ENCODE assay signal across 8 mouse cellular contexts in the genomic region with DNA sequence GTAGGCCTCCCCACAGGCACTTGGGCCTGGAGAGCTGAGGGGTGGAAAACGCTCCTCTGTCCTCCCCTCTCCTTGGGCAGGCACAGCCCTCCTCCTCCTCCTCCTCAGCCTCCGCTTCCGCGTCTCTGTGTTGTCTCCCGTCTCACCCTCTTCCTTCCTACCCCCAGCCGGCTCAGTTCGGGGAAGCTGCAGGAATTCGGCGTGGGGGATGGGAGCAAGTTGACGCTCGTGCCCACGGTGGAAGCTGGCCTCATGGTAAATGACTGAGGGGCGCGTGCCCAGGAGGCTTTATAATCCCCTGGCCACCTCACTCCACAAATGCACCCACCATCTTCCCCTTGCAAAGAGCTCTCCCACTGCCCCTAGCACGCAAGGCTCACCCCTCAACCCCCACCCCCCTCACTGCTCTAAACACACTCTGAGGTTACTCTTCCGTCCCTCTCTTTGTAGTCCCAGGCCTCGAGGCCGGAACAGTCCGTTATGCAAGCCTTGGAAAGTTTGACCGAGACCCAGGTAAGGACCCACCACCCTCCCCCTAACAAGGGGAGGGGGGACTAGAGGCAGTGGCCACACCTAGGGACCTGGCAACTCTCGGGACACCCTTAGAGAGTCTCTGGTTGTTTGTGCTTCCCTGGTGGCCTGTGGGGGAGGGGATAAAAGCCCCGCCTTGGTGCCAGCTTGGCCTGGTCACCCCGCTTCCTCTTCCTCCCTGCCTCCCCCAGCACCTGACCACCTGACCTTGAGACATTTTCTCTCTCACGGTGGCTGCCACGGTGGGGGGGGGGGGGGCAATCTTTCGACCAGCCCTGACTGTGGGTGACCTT. TPM values are rescaled to one million over a fixed set of nuclear protein-coding genes. Genes with fewer than 3 reads are reported as not detected.
DNase-seq lines count a peak whose midpoint lies in the region; ATAC-seq and TF ChIP-seq lines count a peak whose summit lies in the region.

No protein-coding gene starts in this region.

- peak overlapping the region; percentile 94 for H3K4me2 ChIP-seq in forebrain, embryonic 16.5 days (ENCODE audit: low read length)
- peak overlapping the region; percentile 98 for H3K4me2 ChIP-seq in intestine, embryonic 14.5 days (ENCODE audit: low read length)
- peak overlapping the region; percentile 96 for H3K4me2 ChIP-seq in liver, embryonic 15.5 days
- peak overlapping the region; percentile 91 for H3K4me2 ChIP-seq in neural tube, embryonic 12.5 days (replicated peaks)

- peak; percentile 55 for DNase-seq in gastrocnemius, adult 18-20 months (ENCODE audit: low spot score)
- no peak for DNase-seq in gastrocnemius, postnatal 36 days
- DNase-seq in intestine, embryonic 14.5 days (ENCODE audit: low spot score), result peak; percentile 86
- peak; percentile 79 for DNase-seq in thymus, postnatal 25 days

- peak; percentile 52; the same call in 1 of the 2 replicates for TF ChIP-seq POLR2A in bone marrow, adult 2 months (IDR thresholded peaks at IDR 0.05; ENCODE audit: borderline replicate concordance, control insufficient read depth, low read depth, low read length)

- no peak for ATAC-seq in forebrain, embryonic 16.5 days
- no peak for ATAC-seq in intestine, embryonic 14.5 days (replicated peaks; ENCODE audit: low FRiP score, low TSS enrichment, low read depth)
- ATAC-seq in liver, embryonic 15.5 days (ENCODE audit: insufficient read depth), result no peak
- no peak for ATAC-seq in neural tube, embryonic 12.5 days (ENCODE audit: low FRiP score, low read depth)

- peak overlapping the region; percentile 85 for H3K27ac ChIP-seq in bone marrow, adult 2 months (ENCODE audit: control insufficient read depth, insufficient read depth, low read depth, low read length, poor library complexity)
- H3K27ac ChIP-seq in forebrain, embryonic 16.5 days (ENCODE audit: low read length), result peak overlapping the region; percentile 99
- H3K27ac ChIP-seq in intestine, embryonic 14.5 days (ENCODE audit: low read depth), result peak overlapping the region; percentile 99
- H3K27ac ChIP-seq in liver, embryonic 15.5 days (replicated peaks), result peak overlapping the region; percentile 96
- H3K27ac ChIP-seq in neural tube, embryonic 12.5 days, result peak overlapping the region; percentile 99

- H3K9me3 ChIP-seq in forebrain, embryonic 16.5 days (ENCODE audit: control insufficient read depth, low read length), result no peaks in the 10 kb centered on the region
- no peaks in the 10 kb centered on the region for H3K9me3 ChIP-seq in intestine, embryonic 14.5 days (ENCODE audit: control insufficient read depth, low read length)
- no peaks in the 10 kb centered on the region for H3K9me3 ChIP-seq in liver, embryonic 15.5 days (replicated peaks)
- no peaks in the 10 kb centered on the region for H3K9me3 ChIP-seq in neural tube, embryonic 12.5 days

- intact Hi-C loops in gastrocnemius, postnatal 36 days (cut with DNase I), result no loop called here

- H3K9ac ChIP-seq in forebrain, embryonic 16.5 days (replicated peaks; ENCODE audit: low read depth, low read length), result peak overlapping the region; percentile 98
- peak overlapping the region; percentile 99 for H3K9ac ChIP-seq in intestine, embryonic 14.5 days (ENCODE audit: low read length)
- peak overlapping the region; percentile 87 for H3K9ac ChIP-seq in liver, embryonic 15.5 days
- H3K9ac ChIP-seq in neural tube, embryonic 12.5 days, result peak overlapping the region; percentile 100

- peaks cover 26% of the 10 kb centered on the region for H3K36me3 ChIP-seq in forebrain, embryonic 16.5 days (ENCODE audit: control insufficient read depth, insufficient read depth)
- peaks cover 58% of the 10 kb centered on the region for H3K36me3 ChIP-seq in intestine, embryonic 14.5 days (ENCODE audit: control insufficient read depth, insufficient read depth, low read length)
- peaks cover 63% of the 10 kb centered on the region for H3K36me3 ChIP-seq in liver, embryonic 15.5 days (replicated peaks)
- H3K36me3 ChIP-seq in neural tube, embryonic 12.5 days, result peaks cover 55% of the 10 kb centered on the region

- no peak for TF ChIP-seq CTCF in bone marrow, adult 2 months (IDR thresholded peaks at IDR 0.05; ENCODE audit: control insufficient read depth, insufficient read depth, low read length)

- WGBS in bone marrow, adult 2 months, result 1% methylated on average over 26 of the region's 26 CpGs
- 0% methylated on average over 26 of the region's 26 CpGs for WGBS in forebrain, embryonic 16.5 days
- under 1% methylated on average over 26 of the region's 26 CpGs for WGBS in intestine, embryonic 14.5 days
- 5% methylated on average over 26 of the region's 26 CpGs for WGBS in liver, embryonic 15.5 days (ENCODE audit: insufficient replicate concordance)
- under 1% methylated on average over 25 of the region's 26 CpGs for WGBS in neural tube, embryonic 12.5 days

- H3K27me3 ChIP-seq in forebrain, embryonic 16.5 days (replicated peaks; ENCODE audit: control insufficient read depth, insufficient read depth, low read length), result no peaks in the 10 kb centered on the region
- H3K27me3 ChIP-seq in intestine, embryonic 14.5 days (replicated peaks; ENCODE audit: control insufficient read depth, insufficient read depth, low read length), result no peaks in the 10 kb centered on the region
- H3K27me3 ChIP-seq in liver, embryonic 15.5 days, result no peaks in the 10 kb centered on the region
- H3K27me3 ChIP-seq in neural tube, embryonic 12.5 days (replicated peaks), result no peaks in the 10 kb centered on the region

- peaks cover 4% of the 10 kb centered on the region for H3K4me1 ChIP-seq in bone marrow, adult 2 months (ENCODE audit: control insufficient read depth, insufficient read depth, low read length)
- H3K4me1 ChIP-seq in forebrain, embryonic 16.5 days (replicated peaks; ENCODE audit: control insufficient read depth, insufficient read depth, low read length), result peaks cover 34% of the 10 kb centered on the region
- peaks cover 46% of the 10 kb centered on the region for H3K4me1 ChIP-seq in intestine, embryonic 14.5 days (replicated peaks; ENCODE audit: control insufficient read depth, insufficient read depth, low read length)
- H3K4me1 ChIP-seq in liver, embryonic 15.5 days (replicated peaks), result peaks cover 89% of the 10 kb centered on the region
- H3K4me1 ChIP-seq in neural tube, embryonic 12.5 days, result peaks cover 57% of the 10 kb centered on the region

- H3K4me3 ChIP-seq in bone marrow, adult 2 months (replicated peaks; ENCODE audit: control insufficient read depth, low read depth, low read length), result peak overlapping the region; percentile 69
- peak overlapping the region; percentile 63 for H3K4me3 ChIP-seq in forebrain, embryonic 16.5 days (replicated peaks; ENCODE audit: low read length)
- H3K4me3 ChIP-seq in intestine, embryonic 14.5 days (ENCODE audit: low read depth, low read length), result peak overlapping the region; percentile 93
- peak overlapping the region; percentile 70 for H3K4me3 ChIP-seq in liver, embryonic 15.5 days (replicated peaks)
- H3K4me3 ChIP-seq in neural tube, embryonic 12.5 days, result peak overlapping the region; percentile 99

RNA-seq across cellular contexts. Expression of gene Midn, which starts 3.4 kb away (rescaled TPM):
- total RNA-seq in gastrocnemius, adult 18-20 months (2021), result 10 to 100 TPM; 40.6 to 47.9 TPM
- 10 to 100 TPM; 37.6 to 49.3 TPM for total RNA-seq in gastrocnemius, postnatal 36 days (2021)
- 36.0 and 53.2 TPM in 2 replicates for polyA plus RNA-seq in bone marrow, adult 2 months (2011; ENCODE audit: insufficient read depth, insufficient read length, low replicate concordance, missing spikeins)
- polyA plus RNA-seq in forebrain, embryonic 16.5 days (2015; fragmentation: Nextera tagmentation; extraction: Ambion mirVana), result 26.5 and 30.9 TPM in 2 replicates
- 25.5 and 28.9 TPM in 2 replicates for polyA plus RNA-seq in intestine, embryonic 14.5 days (2014; fragmentation: Nextera tagmentation; extraction: Ambion mirVana)
- 2.9 and 3.1 TPM in 2 replicates for polyA plus RNA-seq in liver, embryonic 15.5 days (2015; fragmentation: Nextera tagmentation; extraction: Ambion mirVana)
- polyA plus RNA-seq in neural tube, embryonic 12.5 days (2016; fragmentation: Nextera tagmentation; extraction: Ambion mirVana), result 40.8 and 45.1 TPM in 2 replicates

RNA-seq across cellular contexts. Expression of gene Cbarp, which starts 10.8 kb away (rescaled TPM):
- total RNA-seq in gastrocnemius, adult 18-20 months (2021), result 1 to 10 TPM; 1.6 to 1.9 TPM
- total RNA-seq in gastrocnemius, postnatal 36 days (2021), result 1 to 10 TPM; 1.4 to 2.1 TPM
- 3.4 and 3.7 TPM in 2 replicates for polyA plus RNA-seq in bone marrow, adult 2 months (2011; ENCODE audit: insufficient read depth, insufficient read length, low replicate concordance, missing spikeins)
- 33.0 and 44.5 TPM in 2 replicates for polyA plus RNA-seq in forebrain, embryonic 16.5 days (2015; fragmentation: Nextera tagmentation; extraction: Ambion mirVana)
- 7.1 and 8.5 TPM in 2 replicates for polyA plus RNA-seq in intestine, embryonic 14.5 days (2014; fragmentation: Nextera tagmentation; extraction: Ambion mirVana)
- 0.35 and 0.51 TPM in 2 replicates for polyA plus RNA-seq in liver, embryonic 15.5 days (2015; fragmentation: Nextera tagmentation; extraction: Ambion mirVana)
- polyA plus RNA-seq in neural tube, embryonic 12.5 days (2016; fragmentation: Nextera tagmentation; extraction: Ambion mirVana), result 26.5 and 27.3 TPM in 2 replicates

RNA-seq across cellular contexts. Expression of gene Atp5d, which starts 13.0 kb away (rescaled TPM):
- total RNA-seq in gastrocnemius, adult 18-20 months (2021), result 100 to 1,000 TPM; 573 to 611 TPM
- total RNA-seq in gastrocnemius, postnatal 36 days (2021), result 100 to 1,000 TPM; 600 to 616 TPM
- 131 and 178 TPM in 2 replicates for polyA plus RNA-seq in bone marrow, adult 2 months (2011; ENCODE audit: insufficient read depth, insufficient read length, low replicate concordance, missing spikeins)
- 404 and 433 TPM in 2 replicates for polyA plus RNA-seq in forebrain, embryonic 16.5 days (2015; fragmentation: Nextera tagmentation; extraction: Ambion mirVana)
- polyA plus RNA-seq in intestine, embryonic 14.5 days (2014; fragmentation: Nextera tagmentation; extraction: Ambion mirVana), result 590 and 627 TPM in 2 replicates
- polyA plus RNA-seq in liver, embryonic 15.5 days (2015; fragmentation: Nextera tagmentation; extraction: Ambion mirVana), result 291 and 300 TPM in 2 replicates
- 396 and 422 TPM in 2 replicates for polyA plus RNA-seq in neural tube, embryonic 12.5 days (2016; fragmentation: Nextera tagmentation; extraction: Ambion mirVana)

RNA-seq across cellular contexts. Expression of gene Cirbp, which starts 14.4 kb away (rescaled TPM):
- total RNA-seq in gastrocnemius, adult 18-20 months (2021), result 10 to 100 TPM; 28.9 to 37.5 TPM
- 10 to 100 TPM; 22.6 to 28.3 TPM for total RNA-seq in gastrocnemius, postnatal 36 days (2021)
- polyA plus RNA-seq in bone marrow, adult 2 months (2011; ENCODE audit: insufficient read depth, insufficient read length, low replicate concordance, missing spikeins), result 200 and 277 TPM in 2 replicates
- polyA plus RNA-seq in forebrain, embryonic 16.5 days (2015; fragmentation: Nextera tagmentation; extraction: Ambion mirVana), result 318 and 335 TPM in 2 replicates
- 76.4 and 81.6 TPM in 2 replicates for polyA plus RNA-seq in intestine, embryonic 14.5 days (2014; fragmentation: Nextera tagmentation; extraction: Ambion mirVana)
- 13.1 and 17.0 TPM in 2 replicates for polyA plus RNA-seq in liver, embryonic 15.5 days (2015; fragmentation: Nextera tagmentation; extraction: Ambion mirVana)
- polyA plus RNA-seq in neural tube, embryonic 12.5 days (2016; fragmentation: Nextera tagmentation; extraction: Ambion mirVana), result 262 and 273 TPM in 2 replicates

RNA-seq across cellular contexts. Expression of gene 1600002K03Rik, which starts 21.3 kb away (rescaled TPM):
- 1 to 10 TPM; 5.4 to 6.5 TPM for total RNA-seq in gastrocnemius, adult 18-20 months (2021)
- 1 to 10 TPM; 4.7 to 5.1 TPM for total RNA-seq in gastrocnemius, postnatal 36 days (2021)
- polyA plus RNA-seq in bone marrow, adult 2 months (2011; ENCODE audit: insufficient read depth, insufficient read length, low replicate concordance, missing spikeins), result 8.8 and 23.7 TPM in 2 replicates
- polyA plus RNA-seq in forebrain, embryonic 16.5 days (2015; fragmentation: Nextera tagmentation; extraction: Ambion mirVana), result 8.5 and 10.6 TPM in 2 replicates
- 15.8 and 16.7 TPM in 2 replicates for polyA plus RNA-seq in intestine, embryonic 14.5 days (2014; fragmentation: Nextera tagmentation; extraction: Ambion mirVana)
- polyA plus RNA-seq in liver, embryonic 15.5 days (2015; fragmentation: Nextera tagmentation; extraction: Ambion mirVana), result 8.9 and 10.1 TPM in 2 replicates
- 14.9 and 15.7 TPM in 2 replicates for polyA plus RNA-seq in neural tube, embryonic 12.5 days (2016; fragmentation: Nextera tagmentation; extraction: Ambion mirVana)

Comparison
In these comparisons a context has a peak if more than half of its experiments do, and no peak if none do; other contexts are left out.
1. DNase-seq: peak in gastrocnemius, adult 18-20 months (single experiment), intestine, embryonic 14.5 days (single experiment) and thymus, postnatal 25 days (single experiment); none in gastrocnemius, postnatal 36 days (0 of 2).
2. Peak in every context shown above with its lines, with median percentiles within 50 percentile points of each other: H3K27ac ChIP-seq, H3K4me3 ChIP-seq, H3K4me2 ChIP-seq and H3K9ac ChIP-seq.